Mouse (Mus musculus) hindbrain, embryonic 13.5 days (tissue): ENCODE data around the gene Crym. TPM values are rescaled to one million over a fixed set of nuclear protein-coding genes. Genes with fewer than 3 reads are reported as not detected.

Experiments
- ATAC-seq: fragments of 200-750 bp; cut with Nextera tagmentation; 2 replicates; pipeline ENCODE4 v1.8.0; 2017; ENCODE audit warnings: moderate TSS enrichment; ENCODE audit not compliant: low FRiP score
- H3K27ac ChIP-seq: fragments of 300-500 bp; sonication (generic); 2 replicates; pipeline ENCODE4 v1.5.1; 2015; ENCODE audit warnings: inconsistent platforms, mild to moderate bottlenecking, moderate library complexity
- H3K27me3 ChIP-seq: fragments of 300-500 bp; sonication (generic); 2 replicates; pipeline ENCODE4 v1.6.1; 2015; ENCODE audit warnings: mild to moderate bottlenecking, inconsistent platforms
- H3K36me3 ChIP-seq: fragments of 300-500 bp; sonication (generic); 2 replicates; pipeline ENCODE4 v1.6.1; 2015; ENCODE audit warnings: mild to moderate bottlenecking, inconsistent platforms
- H3K4me1 ChIP-seq: fragments of 300-500 bp; sonication (generic); replicated peaks from 2 replicates; pipeline ENCODE4 v1.6.1; 2015; ENCODE audit warnings: inconsistent platforms
- H3K4me2 ChIP-seq: fragments of 300-500 bp; sonication (generic); 2 replicates; pipeline ENCODE4 v1.6.1; 2015; ENCODE audit warnings: inconsistent platforms, mild to moderate bottlenecking, moderate library complexity
- H3K4me3 ChIP-seq: fragments of 300-500 bp; sonication (generic); 2 replicates; pipeline ENCODE4 v1.5.1; 2015; ENCODE audit warnings: mild to moderate bottlenecking, inconsistent platforms
- H3K9ac ChIP-seq: fragments of 300-500 bp; sonication (generic); 2 replicates; pipeline ENCODE4 v1.6.1; 2015; ENCODE audit warnings: mild to moderate bottlenecking, inconsistent platforms
- H3K9me3 ChIP-seq: fragments of 300-500 bp; sonication (generic); 2 replicates; pipeline ENCODE4 v1.6.1; 2016; ENCODE audit warnings: inconsistent platforms
- WGBS: fragments of 180-500 bp; shearing (Covaris S2); methylation state at CpG from one replicate; pipeline ENCODE4 v1.1.7; 2015; 5-methylcytosine and 5-hydroxymethylcytosine counted together
- polyA plus RNA-seq: library from polyadenylated mRNA; unstranded; fragments of >200 nt; fragmentation: Nextera tagmentation; extraction: Ambion mirVana; gene quantifications from 2 replicates; pipeline ENCODE4 v1.2.1, GENCODE M21; 2015

The Crym gene
- polyA plus RNA-seq, 1 experiment from 2014 or later: 14.6 TPM

GRCm38 (mm10) chr7:120156841-120157409, 45.0 kb downstream of the Crym start:
- 13% methylated on average over 2 of the region's 2 CpGs for WGBS
- peaks cover 21% of the 10 kb centered on the region for H3K4me1 ChIP-seq
- no peaks in the 10 kb centered on the region for H3K36me3 ChIP-seq
- no peak overlapping the region for H3K4me3 ChIP-seq
- H3K9ac ChIP-seq: no peak overlapping the region
- no peak for ATAC-seq
- no peaks in the 10 kb centered on the region for H3K27me3 ChIP-seq
- no peak overlapping the region for H3K27ac ChIP-seq
- H3K4me2 ChIP-seq: no peak overlapping the region
- H3K9me3 ChIP-seq: no peaks in the 10 kb centered on the region

- no peak overlapping the region for H3K9ac ChIP-seq
- WGBS: 76% methylated on average over 2 of the region's 2 CpGs
- H3K27me3 ChIP-seq: no peaks in the 10 kb centered on the region
- no peaks in the 10 kb centered on the region for H3K36me3 ChIP-seq
- H3K9me3 ChIP-seq: no peaks in the 10 kb centered on the region
- no peaks in the 10 kb centered on the region for H3K4me1 ChIP-seq
- no peak overlapping the region for H3K27ac ChIP-seq
- H3K4me2 ChIP-seq: no peak overlapping the region
- ATAC-seq: no peak
- H3K4me3 ChIP-seq: no peak overlapping the region
These were observed 51.0 kb downstream of the Crym start for GRCm38 (mm10) chr7:120150898-120151297.

GRCm38 (mm10) chr7:120150257-120150656, 51.7 kb downstream of the Crym start:
- H3K27me3 ChIP-seq: no peaks in the 10 kb centered on the region
- no peak overlapping the region for H3K4me2 ChIP-seq
- WGBS: 14% methylated on average over 3 of the region's 3 CpGs
- no peaks in the 10 kb centered on the region for H3K36me3 ChIP-seq
- no peaks in the 10 kb centered on the region for H3K9me3 ChIP-seq
- no peak for ATAC-seq
- no peaks in the 10 kb centered on the region for H3K4me1 ChIP-seq
- H3K27ac ChIP-seq: no peak overlapping the region
- H3K4me3 ChIP-seq: no peak overlapping the region
- no peak overlapping the region for H3K9ac ChIP-seq

DNA sequence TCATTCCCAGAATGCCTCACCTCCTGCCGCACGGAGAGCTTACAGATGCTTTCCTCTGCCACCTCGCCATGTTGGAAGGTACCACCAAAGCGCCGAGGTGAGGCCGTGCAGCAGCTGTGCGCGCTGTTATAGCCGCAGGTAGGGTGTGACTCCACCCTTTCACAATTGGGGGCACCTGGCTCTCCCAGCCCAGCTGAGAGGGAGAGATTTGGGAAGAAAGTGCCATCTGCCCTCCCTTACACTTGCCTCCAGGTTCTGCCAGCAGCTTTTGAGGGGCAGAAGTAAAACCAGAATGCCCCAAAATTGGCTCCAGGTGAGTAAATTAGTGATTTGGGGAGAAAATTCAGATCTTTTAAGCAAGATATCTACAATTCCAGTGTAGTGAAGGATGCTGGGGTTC, 56.7 kb downstream of the Crym start, which contains the start of gene Zp2:
Zp2 (minus strand) TSS at position 101 of the 400 bp plus-strand sequence.
- no peak within 1 kb of the TSS for H3K9ac ChIP-seq
- H3K9me3 ChIP-seq: no peaks in the 10 kb centered on the region
- no peaks in the 10 kb centered on the region for H3K36me3 ChIP-seq
- H3K4me2 ChIP-seq: no peak within 1 kb of the TSS
- no peak for ATAC-seq
- H3K4me3 ChIP-seq: no peak within 1 kb of the TSS
- H3K4me1 ChIP-seq: no peaks in the 10 kb centered on the region
- no peaks in the 10 kb centered on the region for H3K27me3 ChIP-seq
- H3K27ac ChIP-seq: no peak within 1 kb of the TSS
- 83% methylated on average over 9 of the region's 9 CpGs for WGBS

- no peak overlapping the region for H3K4me2 ChIP-seq
- 85% methylated on average over 1 of the region's 1 CpGs for WGBS
- H3K27me3 ChIP-seq: no peaks in the 10 kb centered on the region
These were observed 59.2 kb downstream of the Crym start for GRCm38 (mm10) chr7:120142743-120143142.

More at GRCm38 (mm10) chr7:120142743-120143142, 59.2 kb downstream of the Crym start:
- H3K9me3 ChIP-seq: no peaks in the 10 kb centered on the region
- no peak overlapping the region for H3K27ac ChIP-seq
- no peaks in the 10 kb centered on the region for H3K4me1 ChIP-seq
- no peak overlapping the region for H3K9ac ChIP-seq
- H3K36me3 ChIP-seq: no peaks in the 10 kb centered on the region
- H3K4me3 ChIP-seq: no peak overlapping the region
- no peak for ATAC-seq

Other genes starting within 250 kb of the Crym start
- gene Dnah3, start 106.8 kb downstream of the Crym start, polyA plus RNA-seq: 0.10 TPM in 1 of 2 replicates, not detected in the other
- 12.3 and 12.9 TPM in 2 replicates for gene Tmem159, start 99.8 kb downstream of the Crym start, polyA plus RNA-seq
- gene Zp2, start 56.8 kb downstream of the Crym start, polyA plus RNA-seq: not detected in 2 replicates
- gene Anks4b, start 28.3 kb downstream of the Crym start, polyA plus RNA-seq: 0.05 TPM in 1 of 2 replicates, not detected in the other
- not detected in 2 replicates for gene Abca14, start 1.9 kb upstream of the Crym start, polyA plus RNA-seq
- gene Abca15, start 126.6 kb upstream of the Crym start, polyA plus RNA-seq: not detected in 2 replicates
- not detected in 2 replicates for gene Abca16, start 207.5 kb upstream of the Crym start, polyA plus RNA-seq